Mouse (Mus musculus) cerebellum, adult 8-10 months (tissue): ENCODE results near the gene Nr2f1.
"Not testable (repeated sequence)": the region's sequence is repeated elsewhere in the genome, so short reads cannot be mapped to it uniquely, and the experiment has no call there.

Experiments
- DNase-seq: peaks from one replicate; pipeline ENCODE4 v3.0.0; 2022

Nr2f1 gene

DNA sequence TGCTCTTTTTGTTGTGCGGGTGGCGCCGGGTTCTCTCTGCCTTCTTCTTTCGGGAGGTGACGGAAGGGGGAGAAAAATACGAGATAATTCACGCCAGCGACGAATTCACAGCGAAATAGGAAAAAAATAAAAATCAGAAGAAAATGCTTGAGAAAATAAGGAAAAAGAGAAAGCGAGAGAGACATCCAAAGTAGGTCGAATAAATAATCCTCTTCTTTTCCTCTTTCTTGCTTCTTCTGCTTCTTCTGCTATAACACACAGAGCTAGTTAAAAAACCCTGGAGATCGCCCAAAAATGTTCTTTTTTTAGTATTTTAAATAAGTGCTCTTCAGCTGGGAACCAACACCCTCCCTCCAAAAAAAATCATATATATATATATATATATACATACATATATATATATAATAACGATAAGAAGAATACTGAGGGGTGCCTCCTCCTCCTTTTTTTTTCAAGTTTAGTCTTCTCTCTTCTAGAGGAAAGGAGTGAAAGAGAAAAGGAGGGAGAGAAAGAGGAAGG lies at the start of gene Nr2f1:
Gene Nr2f1, minus strand, starts transcription at position 116 of the 519 bp plus-strand sequence.
- no peak for DNase-seq

DNA sequence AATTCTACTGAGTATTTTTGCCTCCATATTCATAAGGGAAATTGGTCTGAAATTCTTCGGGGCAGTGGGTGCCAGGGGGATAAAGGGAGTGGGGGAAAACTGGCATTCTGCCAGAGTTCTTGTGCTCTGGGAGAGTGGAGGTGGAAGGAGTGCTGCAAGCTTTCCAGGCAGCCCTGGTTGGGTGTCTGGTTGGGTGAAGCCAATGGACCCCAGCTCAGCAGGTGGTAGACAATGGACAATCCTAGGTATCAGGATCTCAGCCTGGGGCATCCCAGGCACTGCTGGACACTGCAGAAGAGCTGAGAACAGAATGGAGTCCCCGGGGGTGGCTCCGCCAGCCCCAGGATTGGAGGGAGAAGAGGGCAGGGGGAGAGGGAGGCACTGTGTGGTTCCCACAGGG lies 22.1 kb upstream of the Nr2f1 start:
- DNase-seq = no peak

DNA sequence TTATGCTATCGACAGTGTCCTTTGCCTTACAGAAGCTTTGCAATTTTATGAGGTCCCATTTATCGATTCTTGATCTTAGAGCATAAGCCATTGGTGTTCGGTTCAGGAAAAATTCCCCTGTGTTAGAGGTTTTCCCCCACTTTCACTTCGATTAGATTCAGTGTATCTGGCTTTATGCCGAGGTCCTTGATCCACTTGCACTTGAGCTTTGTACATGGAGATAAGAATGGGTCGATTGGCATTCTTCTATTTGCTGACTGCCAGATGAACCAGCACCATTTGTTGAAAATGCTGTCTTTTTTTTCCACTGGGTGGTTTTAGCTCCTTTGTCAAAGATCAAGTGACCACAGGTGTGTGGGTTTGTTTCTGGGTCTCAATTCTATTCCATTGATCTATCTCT lies 20.7 kb upstream of the Nr2f1 start:
- DNase-seq = not testable (repeated sequence)

DNA sequence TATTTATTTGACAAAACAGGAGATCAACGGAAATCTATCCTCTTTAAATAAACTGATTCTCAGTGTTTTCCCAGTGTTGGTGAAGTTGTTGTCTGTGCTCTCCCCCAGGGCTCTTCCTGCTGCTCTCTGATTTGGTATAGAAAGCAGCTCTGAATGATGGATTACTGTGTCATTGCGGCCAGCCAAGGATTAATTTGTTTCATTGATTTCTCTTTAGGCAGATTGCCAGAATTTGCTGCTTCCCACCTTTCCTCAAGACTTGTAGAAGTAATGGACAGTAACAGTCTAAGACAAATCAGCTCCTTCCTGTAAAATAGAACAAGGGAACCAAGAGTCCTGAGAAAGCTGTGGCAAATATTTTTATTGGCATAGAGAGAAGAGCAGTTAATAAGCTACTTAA lies 15.7 kb upstream of the Nr2f1 start:
- no peak for DNase-seq

DNA sequence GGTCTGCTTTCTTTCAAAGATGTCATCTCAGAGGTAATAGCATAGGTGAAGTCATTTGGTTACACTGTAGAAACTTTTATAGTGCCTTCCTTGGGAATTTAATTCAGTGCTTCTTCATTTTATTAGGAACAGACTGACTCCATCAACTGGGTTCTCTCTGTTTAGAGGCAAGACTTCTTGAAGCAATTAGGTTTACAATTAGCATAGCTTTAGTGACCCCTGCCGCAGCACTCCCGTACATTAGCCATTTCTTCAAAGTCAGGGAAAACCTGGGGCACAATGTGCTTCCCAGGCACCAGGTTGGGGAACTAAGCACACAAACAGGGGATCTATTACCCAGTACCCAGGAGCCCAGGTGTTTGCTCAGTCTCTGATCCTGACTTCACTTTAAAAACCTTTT lies 13.6 kb upstream of the Nr2f1 start:
- no peak for DNase-seq

DNA sequence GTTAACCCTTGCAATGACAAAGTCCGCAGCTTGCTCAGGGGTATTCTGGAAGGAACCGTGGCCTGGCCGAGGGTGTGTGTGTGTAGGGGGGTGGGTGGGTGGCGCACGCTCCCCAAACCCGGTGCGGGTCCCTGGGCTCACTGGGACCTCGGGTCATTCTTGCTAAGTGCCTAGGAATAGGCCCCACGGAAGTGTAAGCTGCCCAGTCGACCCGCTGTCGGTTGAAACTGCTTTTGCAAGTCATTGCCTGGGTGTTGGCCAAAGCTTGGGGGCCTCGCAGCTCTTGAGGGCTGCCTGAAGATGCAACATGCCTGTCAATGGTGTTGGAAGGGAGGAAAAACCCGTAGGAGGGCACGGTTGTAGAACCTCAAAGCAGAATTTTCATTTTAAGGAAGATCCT lies 12.6 kb upstream of the Nr2f1 start:
- DNase-seq = no peak

DNA sequence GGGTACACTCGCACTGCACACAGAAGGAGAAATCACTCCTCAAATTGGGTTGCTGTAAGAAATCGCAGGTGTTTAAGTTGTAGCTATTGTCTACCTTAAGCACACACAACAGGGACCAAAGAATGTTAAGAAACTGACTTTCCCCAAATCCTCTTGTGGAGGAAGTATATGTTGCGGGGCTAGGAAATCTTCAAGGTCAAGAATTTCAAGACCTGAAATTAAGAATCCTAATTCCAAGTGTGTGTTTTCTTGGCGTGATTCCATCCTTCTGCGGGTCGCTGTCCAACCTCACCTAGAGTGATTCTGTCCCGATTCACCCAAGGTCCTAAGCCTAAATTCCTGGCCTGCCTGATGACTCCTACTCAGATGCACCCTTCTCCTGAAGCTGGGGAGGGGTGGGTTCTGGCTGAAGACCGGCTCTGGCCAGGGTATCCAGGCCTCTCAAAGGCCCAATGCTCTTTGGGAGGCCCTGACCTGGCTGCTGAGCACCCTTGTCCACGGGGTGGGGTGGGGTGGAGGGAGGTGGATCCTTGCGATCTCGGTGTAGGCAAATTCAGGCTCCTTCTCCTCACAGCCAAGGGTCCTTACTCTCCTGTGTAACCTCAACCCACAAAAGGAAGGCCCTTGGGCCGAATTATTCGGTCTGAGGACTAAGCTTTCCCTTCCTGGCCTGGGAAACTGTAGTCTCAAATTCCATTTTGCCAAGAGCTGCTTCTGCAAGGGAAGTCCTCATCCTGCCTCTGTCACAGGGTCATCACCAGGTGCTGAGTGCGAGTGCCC lies 11.9 kb upstream of the Nr2f1 start:
- DNase-seq = no peak

DNA sequence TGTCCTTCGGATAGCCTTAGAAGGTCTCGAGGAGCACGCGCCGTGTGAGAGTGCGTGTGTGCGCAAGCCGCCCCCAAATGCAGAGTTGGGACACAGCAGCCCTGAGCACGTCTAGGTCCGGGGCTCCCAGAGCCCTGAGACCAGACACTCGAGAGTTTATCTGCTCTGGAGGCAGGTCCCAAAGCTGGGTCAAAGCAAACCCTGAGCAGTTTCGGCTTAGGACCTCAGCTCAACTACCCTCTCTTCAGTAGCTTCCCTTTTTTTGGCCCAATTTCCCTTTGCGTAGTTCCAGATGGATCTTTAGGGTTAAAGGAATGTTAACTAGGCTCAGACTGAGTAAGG lies 11.2 kb upstream of the Nr2f1 start:
- DNase-seq = no peak

DNA sequence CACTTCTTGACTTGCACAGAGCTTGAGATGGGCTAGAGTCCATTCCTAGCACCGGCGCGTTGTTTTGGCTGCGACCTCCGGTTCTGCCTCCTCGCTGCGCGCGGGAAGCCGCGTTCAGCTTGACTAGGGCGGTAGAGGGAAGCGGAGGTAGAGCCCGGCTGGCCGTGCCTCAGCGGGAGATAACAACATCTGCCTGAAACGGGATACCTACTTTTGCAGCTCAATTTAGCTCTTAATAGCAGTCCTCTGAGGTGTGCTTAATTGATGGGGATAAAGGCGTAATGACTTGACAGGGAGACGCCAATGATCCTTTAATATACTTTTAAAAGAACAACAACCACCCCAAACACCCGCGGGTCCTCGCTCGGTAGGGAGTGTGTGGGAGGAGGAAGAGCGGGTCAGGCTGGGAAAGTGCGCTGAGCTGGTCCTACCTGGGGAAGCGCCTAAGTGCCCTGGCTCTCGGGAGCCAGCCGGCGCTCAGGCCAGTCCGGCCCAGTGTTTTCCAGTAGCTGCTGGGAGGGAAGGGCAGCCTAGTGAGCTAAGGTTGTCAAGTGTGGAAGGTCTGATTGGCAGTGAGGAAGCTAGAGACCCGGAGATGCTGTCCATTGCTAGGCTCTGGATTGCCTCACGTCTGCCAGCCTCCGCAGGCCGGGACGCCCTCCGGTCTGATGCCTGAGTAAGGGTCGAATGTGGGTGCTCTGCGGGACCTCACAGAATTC lies 10.6 kb upstream of the Nr2f1 start:
- DNase-seq = peak; percentile 56

DNA sequence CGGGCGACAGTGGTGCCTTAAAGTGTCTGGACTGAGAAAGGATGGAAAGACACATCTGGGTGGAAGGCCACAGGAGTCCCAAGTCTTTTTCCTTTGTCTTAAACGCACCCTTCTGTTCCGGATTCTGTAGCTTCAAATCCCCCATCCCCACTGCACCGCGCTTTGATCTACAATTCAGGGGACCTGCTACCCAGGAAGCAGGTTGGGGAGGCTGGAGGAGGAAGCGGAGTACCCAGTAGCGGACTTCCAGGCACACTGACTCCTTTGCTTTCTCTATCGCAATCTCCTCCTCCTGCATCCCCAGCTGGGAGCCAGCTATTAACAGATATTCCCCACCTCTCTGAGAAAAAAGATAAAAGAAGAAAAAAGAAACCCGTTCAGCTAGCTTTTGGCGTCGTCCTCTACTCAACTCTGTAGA lies 10.1 kb upstream of the Nr2f1 start:
- DNase-seq = no peak

DNA sequence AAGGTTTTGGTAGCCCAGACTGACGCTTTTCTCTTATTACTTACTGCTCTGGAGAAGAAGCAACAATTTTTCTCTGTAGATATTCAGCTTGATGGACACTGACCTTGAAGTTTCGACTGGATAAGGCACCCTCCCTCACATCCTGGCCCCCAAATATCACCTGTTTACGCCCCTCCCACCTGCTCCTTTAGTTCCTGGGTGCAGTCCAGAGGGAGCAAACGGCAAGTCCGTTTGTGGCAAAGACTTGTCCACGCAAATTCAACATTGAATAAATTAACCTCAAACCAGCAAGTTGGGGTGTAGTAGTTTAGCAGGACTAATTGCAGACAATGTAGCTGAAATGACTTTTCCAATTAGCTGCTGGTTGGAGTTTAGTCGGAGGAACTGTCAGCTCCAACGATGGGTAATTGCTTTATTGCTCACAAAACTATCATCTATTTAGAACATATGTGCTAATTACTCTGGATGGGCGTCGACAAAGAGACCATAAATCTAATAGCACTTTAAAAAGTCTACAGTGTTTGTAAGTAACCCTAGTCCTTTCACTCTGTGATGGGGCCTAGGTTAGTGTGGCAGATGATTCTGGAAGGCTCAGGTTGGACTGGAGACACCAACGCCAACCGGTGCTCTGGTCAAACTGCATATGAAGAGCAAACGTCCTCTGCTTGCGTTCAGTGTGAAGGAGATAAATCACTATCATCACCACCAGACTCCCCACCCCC lies 9.3 kb upstream of the Nr2f1 start:
- DNase-seq = no peak

DNA sequence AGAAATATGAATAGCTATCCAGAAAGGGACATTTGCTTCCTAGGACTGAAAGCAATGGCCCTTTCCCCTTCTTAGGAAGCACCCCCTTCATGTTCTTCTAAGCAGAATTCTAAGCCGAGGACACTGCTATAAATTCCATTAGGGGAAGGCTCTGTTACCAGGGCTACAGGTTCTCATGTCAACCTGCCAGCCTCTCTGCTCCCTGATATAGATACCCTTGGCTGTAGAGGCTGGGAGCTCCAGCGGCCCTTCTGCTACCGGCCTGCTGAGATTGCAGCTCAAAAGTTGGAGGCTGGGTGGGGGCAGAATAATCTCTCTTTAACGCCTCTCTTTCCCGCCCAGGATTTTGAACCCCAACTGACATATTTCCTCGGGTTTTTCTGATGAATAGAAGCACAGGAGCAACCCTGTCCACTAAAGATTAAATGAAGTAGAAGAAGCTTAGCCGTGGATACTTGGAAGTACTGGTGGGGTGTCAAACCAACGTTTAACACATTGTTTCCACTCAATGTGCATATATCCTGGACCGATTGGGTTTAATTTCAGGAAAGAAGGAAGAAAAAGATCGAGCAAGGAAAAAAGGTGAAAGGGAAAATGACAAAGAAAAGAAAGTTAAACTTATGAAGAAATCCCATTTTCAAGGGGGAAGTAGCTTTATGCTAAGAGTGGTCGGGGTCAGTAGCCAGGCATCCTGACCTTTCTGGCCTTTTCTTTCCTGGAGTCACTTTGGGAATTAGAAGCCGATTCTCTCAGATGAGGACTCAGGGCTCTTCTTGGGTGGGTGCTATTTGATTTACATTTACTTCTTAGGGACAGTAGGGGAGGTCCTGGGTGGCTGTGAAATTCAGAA lies 8.5 kb upstream of the Nr2f1 start:
- no peak for DNase-seq

DNA sequence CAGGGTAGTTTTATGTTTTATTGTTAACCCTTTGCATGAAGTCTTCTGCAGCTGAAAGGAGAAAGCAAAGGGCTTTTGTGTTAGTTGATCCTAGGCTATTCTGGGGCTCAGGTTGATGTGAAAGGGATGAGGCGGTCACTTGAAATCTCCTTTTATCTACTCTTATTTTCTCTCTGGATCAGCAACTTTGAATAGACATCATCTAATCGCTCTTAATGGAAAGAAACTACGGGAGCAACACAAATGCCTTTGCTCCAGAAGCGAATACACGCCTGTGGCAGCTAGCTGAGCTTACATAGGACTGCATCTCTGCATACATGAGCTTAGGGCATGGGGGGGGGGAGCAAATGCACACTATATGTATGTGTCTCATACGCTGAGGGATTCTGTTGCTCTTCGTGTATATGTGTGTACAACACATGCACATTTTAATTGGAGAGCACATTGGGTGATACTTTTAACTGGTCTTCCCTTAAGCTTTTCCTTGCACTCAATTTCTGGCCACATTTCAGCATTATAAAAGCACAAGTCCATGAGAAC lies 7.4 kb upstream of the Nr2f1 start:
- DNase-seq = no peak

DNA sequence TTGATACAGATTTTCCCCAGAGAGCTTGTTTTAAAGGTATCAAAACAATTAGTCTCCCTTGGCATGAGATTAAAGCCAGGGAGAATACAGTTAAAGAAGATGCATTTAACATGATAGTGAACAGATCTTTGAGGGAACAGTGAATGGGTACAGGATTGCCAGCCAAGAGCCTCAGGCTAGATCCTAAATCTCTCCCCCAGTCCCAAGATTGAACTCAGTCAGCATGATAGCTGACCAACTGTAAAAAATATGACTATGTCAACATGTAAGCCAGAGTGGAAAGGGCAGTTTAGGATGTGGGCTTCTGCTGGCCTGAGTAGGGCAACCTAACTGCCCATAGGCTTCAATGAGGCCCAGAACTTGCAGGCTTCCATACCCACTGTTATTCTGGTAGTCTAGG lies 5.9 kb upstream of the Nr2f1 start:
- no peak for DNase-seq

DNA sequence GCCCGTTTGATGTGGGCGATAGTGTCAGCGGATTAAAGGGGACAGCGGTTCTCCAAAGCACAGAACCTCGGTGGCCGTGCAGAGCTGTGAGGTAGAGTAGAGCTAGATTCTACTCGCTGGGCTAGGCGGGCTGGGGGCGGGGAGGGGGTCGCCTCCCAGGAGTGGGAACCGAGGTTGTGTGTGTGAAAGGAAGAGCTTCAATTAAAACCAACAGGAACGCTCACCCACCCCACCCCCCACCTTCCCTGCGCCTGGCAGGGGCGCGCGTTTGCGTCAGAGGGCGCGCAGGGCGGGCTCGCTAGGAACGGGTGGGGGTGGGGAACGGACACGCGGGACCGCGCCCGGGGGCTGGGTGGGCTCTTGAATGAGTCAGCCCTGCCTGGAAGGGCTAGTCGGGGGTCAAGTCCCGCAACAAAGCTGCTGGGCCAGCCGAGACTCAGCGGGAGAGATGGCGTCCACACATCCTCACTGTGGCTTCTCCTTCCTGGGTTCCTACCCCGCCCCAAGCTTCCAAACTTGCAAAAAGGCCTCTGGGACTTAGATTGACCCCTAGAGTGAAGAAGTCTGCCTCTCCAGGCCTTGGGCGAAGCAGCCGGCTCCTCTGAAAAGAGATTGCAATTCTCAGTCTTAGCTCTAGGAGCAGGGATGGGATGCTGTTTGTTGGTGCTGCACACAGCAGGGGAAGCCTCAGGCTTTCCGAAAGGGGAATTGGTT lies 3.9 kb upstream of the Nr2f1 start:
- peak; percentile 78 for DNase-seq

DNA sequence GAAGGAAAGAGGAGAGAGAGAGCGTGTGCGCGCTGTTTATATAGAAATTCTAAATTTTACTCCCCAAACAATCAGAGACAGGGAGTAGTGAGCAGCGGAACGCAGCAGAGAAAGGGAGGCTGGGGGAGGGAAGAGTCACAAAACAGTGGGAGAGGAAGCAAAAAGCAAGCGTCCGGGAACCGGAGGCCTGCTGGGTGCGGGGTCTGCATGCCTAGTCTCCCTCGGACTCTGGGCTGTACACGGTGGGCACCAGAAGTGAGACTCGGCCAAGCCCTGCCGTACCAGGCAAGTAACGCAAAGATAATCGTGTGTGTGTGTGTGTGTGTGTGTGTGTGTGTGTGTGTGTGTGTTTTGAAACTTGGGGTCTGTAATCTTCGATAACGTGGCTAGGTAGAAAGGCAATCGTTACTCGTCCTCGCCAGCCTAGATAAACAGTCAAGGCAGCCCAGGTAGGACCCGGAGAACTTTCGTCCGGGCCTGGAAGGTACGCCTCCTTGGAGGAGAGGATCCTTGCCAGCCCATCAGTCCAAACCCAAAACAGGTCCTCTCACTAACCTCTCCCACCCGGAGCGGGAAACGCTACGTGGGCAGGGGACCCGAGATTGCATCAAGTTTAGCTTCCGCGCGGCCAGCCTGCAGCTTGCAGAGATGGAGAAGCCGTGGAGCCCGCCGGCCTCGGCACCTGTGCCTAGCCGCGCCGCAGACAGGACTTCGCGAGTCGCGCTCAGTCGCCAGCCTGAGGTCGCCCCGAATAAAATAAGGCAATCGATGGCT lies 3.2 kb upstream of the Nr2f1 start:
- peak; percentile 68 for DNase-seq

DNA sequence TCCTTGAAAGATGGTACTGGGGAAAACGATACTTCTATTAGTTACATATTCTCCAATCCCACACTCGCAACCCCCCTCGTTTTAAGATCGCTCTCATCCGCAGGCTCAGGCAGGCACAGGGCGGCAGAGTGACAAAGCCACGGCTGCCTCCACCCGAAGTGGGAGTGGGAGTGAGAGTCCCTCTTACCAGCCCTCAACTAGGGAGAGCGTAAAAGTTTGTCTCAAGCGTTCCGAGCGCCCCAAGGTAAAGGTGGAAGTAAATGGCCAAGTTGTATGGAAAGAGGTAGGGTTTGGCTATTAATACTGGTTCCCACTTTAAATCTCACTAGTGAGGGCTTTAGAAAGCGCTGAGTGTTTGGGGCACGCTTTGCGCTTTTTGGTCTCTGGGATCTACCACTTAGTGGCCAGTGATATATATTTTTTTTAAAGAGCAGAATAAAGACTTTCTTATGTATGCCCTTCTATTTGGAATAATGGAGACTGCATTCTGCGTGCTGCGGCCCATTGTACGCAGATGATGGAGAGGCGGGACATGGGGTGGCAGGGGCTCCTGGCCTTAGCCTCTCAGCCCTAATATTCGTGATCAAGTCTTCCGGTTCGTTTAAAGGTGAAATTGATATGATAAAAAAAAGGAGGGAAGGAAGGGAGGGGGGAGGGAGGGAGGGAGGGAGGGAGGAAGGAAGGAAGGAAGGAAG lies 2.5 kb upstream of the Nr2f1 start:
- no peak for DNase-seq

DNA sequence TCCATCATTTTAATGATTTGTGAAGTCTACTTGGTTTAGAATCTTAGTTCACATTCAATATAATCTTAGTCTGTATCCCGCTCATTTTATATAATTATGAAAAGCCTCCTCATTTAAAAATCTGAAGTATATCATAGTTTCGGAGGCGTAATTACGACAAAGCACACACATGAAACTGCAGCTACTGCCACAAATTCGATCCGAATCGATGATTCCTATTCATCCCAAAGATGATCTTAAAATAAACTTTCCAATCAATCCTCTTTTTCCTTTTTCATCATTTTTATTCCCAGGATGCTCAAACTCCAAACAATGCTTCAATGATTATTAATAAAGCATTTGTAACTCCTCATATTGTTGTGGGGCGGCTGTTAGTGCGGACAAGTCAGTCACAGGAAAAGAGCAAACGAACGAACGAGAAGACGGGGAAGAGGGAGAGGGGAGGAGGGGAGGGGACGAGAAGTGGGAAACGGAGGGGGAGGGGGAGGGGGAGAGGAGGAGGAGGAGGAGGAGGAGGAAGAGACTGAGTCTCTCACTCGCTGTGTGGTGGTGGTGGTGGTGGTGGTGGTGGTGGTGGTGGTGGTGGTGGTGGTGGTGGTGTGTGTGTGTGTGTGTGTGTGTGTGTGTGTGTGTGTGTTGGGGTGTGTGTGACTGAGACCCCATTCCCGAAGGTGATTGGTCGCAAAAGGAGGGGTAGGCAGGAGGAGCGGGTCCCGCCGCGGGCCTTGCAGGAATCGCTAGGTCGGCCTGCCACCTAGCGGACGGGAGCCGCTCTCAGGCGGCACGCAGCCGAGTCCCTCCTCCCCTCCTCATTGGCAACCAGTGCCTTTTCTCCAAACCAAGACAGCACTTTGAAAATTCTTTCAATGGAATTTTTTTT lies 1.7 kb upstream of the Nr2f1 start:
- peak; percentile 92 for DNase-seq

DNA sequence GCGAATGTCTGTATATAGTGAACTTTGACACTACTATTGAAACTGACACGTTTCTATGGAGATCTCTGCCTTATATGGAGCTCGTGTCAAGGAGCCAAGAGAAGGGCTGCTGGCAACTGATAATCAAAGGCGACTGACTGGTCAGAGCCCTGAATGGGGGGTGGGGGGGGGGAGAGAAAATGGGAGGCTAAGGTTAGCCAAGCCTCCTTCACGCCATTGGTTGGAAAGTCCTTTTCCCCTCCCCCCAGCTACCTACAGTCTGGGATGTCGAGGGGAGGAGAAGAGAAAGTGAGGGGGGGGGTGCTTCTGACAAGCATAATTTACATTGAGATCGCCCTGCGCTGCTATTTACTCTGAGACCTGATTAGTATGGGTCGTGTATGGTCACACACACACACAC lies 850 bp upstream of the Nr2f1 start:
- peak; percentile 69 for DNase-seq
